Comparison of ENCODE assay signal across 16 mouse cellular contexts in genomic region chr1:44678974-44679373, GRCm38 (mm10).
DNase-seq lines count a peak whose midpoint lies in the region; ATAC-seq lines count a peak whose summit lies in the region.
"Had no signal": no experiment of that assay in that cellular context is flagged by ENCODE, and none has a peak within 500 bp of the region (broad histone marks: within the 10 kb centered on the region; RNA-seq: fewer than 3 reads in every experiment).

No protein-coding gene starts in this region.

- H3K4me2 ChIP-seq in hindbrain, embryonic 12.5 days (replicated peaks) = no peak overlapping the region
- no peak overlapping the region for H3K4me2 ChIP-seq in hindbrain, embryonic 16.5 days (ENCODE audit: low read length)
- H3K4me2 ChIP-seq in embryonic facial prominence, embryonic 13.5 days = 0 out of 2 replicates have a peak overlapping the region, but pooled peaks have one; percentile 2
- H3K4me2 ChIP-seq in limb, embryonic 12.5 days = peak overlapping the region; percentile 18
- H3K4me2 ChIP-seq: liver, embryonic 13.5 days; midbrain, embryonic 11.5 days; neural tube, embryonic 12.5 days had no signal

- H3K36me3 ChIP-seq in hindbrain, embryonic 12.5 days = no peaks in the 10 kb centered on the region
- H3K36me3 ChIP-seq in hindbrain, embryonic 16.5 days (ENCODE audit: control insufficient read depth, insufficient read depth, low read length) = no peaks in the 10 kb centered on the region
- H3K36me3 ChIP-seq in embryonic facial prominence, embryonic 13.5 days = no peaks in the 10 kb centered on the region
- H3K36me3 ChIP-seq in limb, embryonic 12.5 days = no peaks in the 10 kb centered on the region
- H3K36me3 ChIP-seq: liver, embryonic 13.5 days; neural tube, embryonic 12.5 days had no signal

- ATAC-seq in hindbrain, embryonic 12.5 days (ENCODE audit: low FRiP score) = no peak
- ATAC-seq in hindbrain, embryonic 16.5 days = no peak; the same call in 1 of the 2 replicates
- ATAC-seq in embryonic facial prominence, embryonic 13.5 days (ENCODE audit: insufficient number of reproducible peaks, insufficient read depth, low FRiP score, low TSS enrichment, low read depth) = 0 out of 2 replicates have a peak, but pooled peaks have one; percentile 56
- peak; percentile 92 for ATAC-seq in limb, embryonic 12.5 days (ENCODE audit: insufficient number of reproducible peaks, insufficient read depth, low FRiP score, low TSS enrichment, low read depth)
- ATAC-seq: CD4-positive, CD25-positive, alpha-beta regulatory T cell, adult 4 months had no signal

- H3K4me3 ChIP-seq in hindbrain, embryonic 12.5 days = no peak overlapping the region
- no peak overlapping the region for H3K4me3 ChIP-seq in hindbrain, embryonic 16.5 days (ENCODE audit: low read length)
- no peak overlapping the region for H3K4me3 ChIP-seq in embryonic facial prominence, embryonic 13.5 days
- no peak overlapping the region for H3K4me3 ChIP-seq in limb, embryonic 12.5 days (replicated peaks)
- H3K4me3 ChIP-seq: liver, embryonic 13.5 days; neural tube, embryonic 12.5 days had no signal

- H3K9me3 ChIP-seq in hindbrain, embryonic 12.5 days (replicated peaks) = no peaks in the 10 kb centered on the region
- H3K9me3 ChIP-seq in hindbrain, embryonic 16.5 days (ENCODE audit: control insufficient read depth, low read length) = no peaks in the 10 kb centered on the region
- H3K9me3 ChIP-seq in embryonic facial prominence, embryonic 13.5 days = no peaks in the 10 kb centered on the region
- no peaks in the 10 kb centered on the region for H3K9me3 ChIP-seq in limb, embryonic 12.5 days
- H3K9me3 ChIP-seq: liver, embryonic 13.5 days; neural tube, embryonic 12.5 days had no signal

- 65% methylated on average over 3 of the region's 3 CpGs for WGBS in hindbrain, embryonic 12.5 days
- WGBS in hindbrain, embryonic 16.5 days = 56% methylated on average over 3 of the region's 3 CpGs
- 28% methylated on average over 3 of the region's 3 CpGs for WGBS in embryonic facial prominence, embryonic 13.5 days
- WGBS in limb, embryonic 12.5 days = 15% methylated on average over 3 of the region's 3 CpGs

- no peak overlapping the region for H3K9ac ChIP-seq in hindbrain, embryonic 12.5 days
- H3K9ac ChIP-seq in hindbrain, embryonic 16.5 days (ENCODE audit: low read depth, low read length) = no peak overlapping the region
- H3K9ac ChIP-seq in embryonic facial prominence, embryonic 13.5 days = no peak overlapping the region
- H3K9ac ChIP-seq in limb, embryonic 12.5 days (replicated peaks) = no peak overlapping the region
- H3K9ac ChIP-seq: liver, embryonic 13.5 days; neural tube, embryonic 12.5 days had no signal

- H3K4me1 ChIP-seq in hindbrain, embryonic 12.5 days = no peaks in the 10 kb centered on the region
- no peaks in the 10 kb centered on the region for H3K4me1 ChIP-seq in hindbrain, embryonic 16.5 days (ENCODE audit: control insufficient read depth, insufficient read depth, low read depth, low read length)
- H3K4me1 ChIP-seq in embryonic facial prominence, embryonic 13.5 days = peaks cover 14% of the 10 kb centered on the region
- H3K4me1 ChIP-seq in limb, embryonic 12.5 days (replicated peaks) = peaks cover 36% of the 10 kb centered on the region
- H3K4me1 ChIP-seq: liver, embryonic 13.5 days; neural tube, embryonic 12.5 days had no signal

- no peaks in the 10 kb centered on the region for H3K27me3 ChIP-seq in hindbrain, embryonic 12.5 days
- H3K27me3 ChIP-seq in hindbrain, embryonic 16.5 days (replicated peaks; ENCODE audit: control insufficient read depth, insufficient read depth, low read length) = no peaks in the 10 kb centered on the region
- no peaks in the 10 kb centered on the region for H3K27me3 ChIP-seq in embryonic facial prominence, embryonic 13.5 days
- no peaks in the 10 kb centered on the region for H3K27me3 ChIP-seq in limb, embryonic 12.5 days
- H3K27me3 ChIP-seq: liver, embryonic 13.5 days; neural tube, embryonic 12.5 days had no signal

- H3K27ac ChIP-seq in hindbrain, embryonic 12.5 days = peak overlapping the region; percentile 40; the same call in 1 of the 2 replicates
- no peak overlapping the region for H3K27ac ChIP-seq in hindbrain, embryonic 16.5 days (ENCODE audit: low read depth, low read length)
- H3K27ac ChIP-seq in embryonic facial prominence, embryonic 13.5 days = peak overlapping the region; percentile 72
- peak overlapping the region; percentile 90 for H3K27ac ChIP-seq in limb, embryonic 12.5 days
- H3K27ac ChIP-seq: liver, embryonic 13.5 days; neural tube, embryonic 12.5 days had no signal

- peak; percentile 15 for DNase-seq in brain, adult 2 months (ENCODE audit: low read depth, low spot score)
- no peak for DNase-seq in urinary bladder, postnatal 14 days (ENCODE audit: low spot score)
- no peak for DNase-seq in spleen, postnatal 4 days (ENCODE audit: low spot score in 2 of 2)
- no peak for DNase-seq in ovary, postnatal 36 days (ENCODE audit: low spot score)
- DNase-seq: adrenal gland, postnatal 14 days; cerebellum, adult 18-20 months; heart, adult 18-20 months; kidney, adult 8-10 months; liver, embryonic 13.5 days had no signal

Comparison
In these comparisons a context has a peak if more than half of its experiments do, and no peak if none do; other contexts are left out.
1. ATAC-seq: peak in embryonic facial prominence, embryonic 13.5 days (single experiment) and limb, embryonic 12.5 days (single experiment); none in hindbrain, embryonic 12.5 days (single experiment) and hindbrain, embryonic 16.5 days (single experiment).
2. H3K4me2 ChIP-seq: peak in embryonic facial prominence, embryonic 13.5 days (single experiment) and limb, embryonic 12.5 days (single experiment); none in hindbrain, embryonic 12.5 days (single experiment) and hindbrain, embryonic 16.5 days (single experiment).